Mouse (Mus musculus): ENCODE results near the gene Cobll1. TPM values are rescaled to one million over a fixed set of nuclear protein-coding genes. Genes with fewer than 3 reads are reported as not detected.

Cobll1 gene
- total RNA-seq, 2 experiments from 2014 or later: 0.48 to 2.3 TPM

DNA sequence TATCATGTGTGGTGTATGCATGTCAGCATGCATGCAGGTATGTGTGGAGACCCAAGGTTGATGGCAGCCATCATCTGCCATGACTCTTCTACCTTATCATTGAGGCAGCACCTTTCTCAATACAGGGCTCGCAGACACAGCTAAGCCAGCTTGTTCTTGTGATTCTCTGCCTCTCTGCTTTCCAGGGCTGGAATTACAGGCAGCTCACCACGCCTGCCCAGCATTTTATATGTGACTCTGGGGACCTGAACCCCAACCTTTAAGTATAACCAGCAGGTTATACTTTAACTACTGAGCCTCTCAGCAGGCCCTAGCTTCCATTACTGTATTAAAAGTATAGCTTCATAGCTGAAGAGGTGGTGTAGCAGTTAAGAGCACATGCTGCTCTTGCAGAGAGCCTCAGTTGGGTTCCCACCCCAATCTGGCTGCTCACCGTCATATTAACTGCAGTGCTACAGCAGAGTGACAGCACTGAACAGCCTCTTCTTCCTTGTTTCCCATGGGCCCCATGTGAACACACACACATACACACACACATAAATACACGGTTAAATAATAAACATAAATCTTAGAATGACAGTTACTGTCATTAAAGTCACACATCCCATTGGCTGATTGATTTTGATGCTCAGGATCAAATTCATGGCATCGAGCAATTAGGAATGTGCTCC, 81.1 kb downstream of the Cobll1 start:
- ATAC-seq (ENCODE audit: poor library complexity, severe bottlenecking): no peak

GRCm38 (mm10) chr2:65157325-65157724, 81.9 kb downstream of the Cobll1 start:
- ATAC-seq (ENCODE audit: poor library complexity, severe bottlenecking): no peak

DNA sequence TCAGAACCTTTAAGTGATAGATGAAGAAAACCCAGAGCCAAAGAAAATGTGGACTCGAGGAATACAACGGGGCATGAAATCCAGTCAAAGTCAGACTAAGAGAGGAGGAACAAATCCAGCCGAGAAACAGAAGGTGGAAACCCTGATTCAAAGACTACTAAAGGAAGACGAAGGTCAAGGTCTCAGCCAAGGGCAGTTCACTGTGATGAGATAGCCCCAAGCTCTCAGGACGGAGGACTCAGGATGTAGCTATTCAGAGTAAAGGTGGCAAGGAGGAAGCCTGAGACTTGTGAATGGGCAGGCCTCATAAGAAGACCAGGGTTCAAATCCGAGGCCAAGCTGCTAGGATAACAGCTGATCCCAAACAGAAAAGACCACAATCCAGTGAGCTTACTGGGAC, 90.3 kb downstream of the Cobll1 start:
- no peak for ATAC-seq (ENCODE audit: poor library complexity, severe bottlenecking)

GRCm38 (mm10) chr2:65147431-65147830, 91.8 kb downstream of the Cobll1 start:
- no peak for ATAC-seq (ENCODE audit: poor library complexity, severe bottlenecking)

- peak; percentile 93 for ATAC-seq (ENCODE audit: poor library complexity, severe bottlenecking)
Measured at GRCm38 (mm10) chr2:65145421-65146117, 93.6 kb downstream of the Cobll1 start.

DNA sequence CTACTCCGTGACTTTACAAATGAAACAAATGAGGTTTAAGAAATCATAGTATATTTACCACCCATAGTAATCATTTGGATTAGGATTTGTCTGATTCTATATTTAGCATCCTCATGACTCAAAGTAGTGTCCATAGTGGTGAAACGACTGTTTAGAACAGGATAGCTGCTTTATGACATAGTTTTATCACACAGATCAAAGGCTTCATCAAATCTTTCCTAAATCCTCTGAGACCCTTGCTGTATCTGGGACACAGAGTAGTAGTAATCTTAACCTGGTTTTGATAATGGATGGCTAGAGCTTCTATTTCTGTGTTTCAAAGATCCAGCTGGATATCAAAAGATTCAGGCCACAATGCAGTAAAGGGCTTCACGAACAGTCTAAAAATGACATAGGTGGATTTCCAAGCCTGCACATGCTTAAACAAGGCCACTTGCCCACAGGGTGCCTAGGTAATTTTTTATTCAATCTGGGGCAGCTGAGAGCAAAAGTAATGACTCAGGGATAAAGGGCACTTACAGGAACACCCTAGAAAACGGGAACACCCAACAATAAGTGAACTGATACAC, 98.0 kb downstream of the Cobll1 start:
- no peak for ATAC-seq (ENCODE audit: poor library complexity, severe bottlenecking)

DNA sequence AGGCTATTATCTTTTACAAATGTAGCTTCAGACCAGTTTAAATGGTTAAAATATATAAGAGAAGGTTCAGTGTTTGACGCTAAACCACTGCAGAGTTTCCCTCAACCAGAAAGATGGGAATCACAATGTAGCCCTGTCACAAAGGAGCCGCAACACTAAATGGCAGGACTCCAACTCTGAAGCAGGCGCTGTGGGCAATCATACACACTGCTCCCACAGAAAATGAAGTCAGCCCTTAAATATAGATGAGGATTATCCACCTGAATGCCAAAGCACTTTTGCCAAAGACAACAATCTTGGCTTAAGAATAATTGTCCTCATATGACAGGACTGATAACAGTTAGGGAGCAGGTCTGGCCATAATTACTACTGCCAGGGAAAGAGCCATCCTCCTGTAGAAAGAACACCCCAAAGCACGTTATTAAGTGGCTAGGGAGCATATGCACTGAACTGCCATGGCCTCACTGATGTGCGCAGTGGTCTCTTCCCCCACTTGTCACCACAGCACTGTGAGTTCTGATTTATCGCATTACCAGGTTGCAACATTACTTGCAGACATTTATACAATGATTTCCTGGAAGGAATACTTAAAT, 98.8 kb downstream of the Cobll1 start:
- no peak for ATAC-seq (ENCODE audit: poor library complexity, severe bottlenecking)

DNA sequence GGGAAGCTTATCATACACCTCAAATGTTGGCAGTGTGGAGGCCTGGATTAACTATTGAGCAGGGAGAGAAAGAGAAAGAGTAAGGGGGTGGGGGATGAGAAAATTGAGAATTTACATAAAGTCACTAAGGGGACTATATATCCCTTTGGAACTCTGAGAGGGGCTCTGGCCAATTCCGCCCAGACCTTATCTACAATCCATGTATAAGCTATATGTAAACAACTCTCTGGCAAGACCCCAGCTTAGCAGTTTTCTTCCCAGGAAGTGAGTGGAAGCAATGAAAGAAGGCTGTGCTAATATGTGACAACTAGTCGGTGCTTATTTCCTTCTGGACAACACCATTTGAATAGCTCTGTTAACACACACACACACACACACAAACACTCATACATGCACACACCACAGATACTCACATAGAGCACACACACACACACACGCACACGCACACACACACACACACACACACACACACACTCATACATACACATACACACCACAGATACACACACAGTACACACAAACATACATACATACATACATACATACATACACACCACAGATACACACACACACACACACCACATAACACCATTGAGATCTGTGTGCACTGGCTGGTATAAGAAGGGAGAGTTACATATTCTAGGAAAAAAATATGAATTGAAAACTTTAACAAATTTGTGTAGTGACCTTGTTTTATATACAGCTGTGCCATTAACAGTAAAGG, 99.4 kb downstream of the Cobll1 start:
- ATAC-seq (ENCODE audit: poor library complexity, severe bottlenecking): no peak

GRCm38 (mm10) chr2:65138992-65139391, 100.2 kb downstream of the Cobll1 start:
- ATAC-seq (ENCODE audit: poor library complexity, severe bottlenecking): peak; percentile 66

DNA sequence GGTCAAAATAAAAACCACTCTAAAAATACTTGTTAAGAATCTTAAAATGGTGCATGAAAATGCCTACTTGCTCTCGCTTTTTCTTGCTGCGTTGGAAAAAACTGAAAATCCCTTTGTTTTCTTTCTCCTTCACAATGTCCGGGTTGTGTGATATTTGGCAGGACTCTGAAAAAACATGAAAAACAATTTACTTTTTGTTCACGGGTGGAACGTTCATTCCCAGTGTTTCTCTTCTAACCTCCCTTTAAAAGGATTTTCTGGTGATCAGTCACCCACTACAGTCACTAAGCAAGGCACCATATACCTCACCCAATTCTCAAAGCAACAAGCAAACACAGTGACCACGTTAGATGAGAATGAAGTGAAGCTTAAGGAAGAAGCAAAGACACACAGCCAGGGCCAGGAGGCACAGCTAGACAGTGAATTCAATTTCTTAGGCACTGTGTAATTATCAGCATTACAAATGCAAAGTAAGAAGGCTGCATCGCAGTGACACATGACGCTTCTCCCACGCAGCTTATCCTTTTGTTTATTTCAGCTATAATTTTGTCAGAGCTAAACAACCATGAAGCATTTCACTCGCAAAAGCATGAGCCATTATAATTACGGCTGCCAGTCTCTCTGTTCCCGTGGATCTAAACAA, 112.9 kb downstream of the Cobll1 start:
- ATAC-seq (ENCODE audit: poor library complexity, severe bottlenecking): no peak

DNA sequence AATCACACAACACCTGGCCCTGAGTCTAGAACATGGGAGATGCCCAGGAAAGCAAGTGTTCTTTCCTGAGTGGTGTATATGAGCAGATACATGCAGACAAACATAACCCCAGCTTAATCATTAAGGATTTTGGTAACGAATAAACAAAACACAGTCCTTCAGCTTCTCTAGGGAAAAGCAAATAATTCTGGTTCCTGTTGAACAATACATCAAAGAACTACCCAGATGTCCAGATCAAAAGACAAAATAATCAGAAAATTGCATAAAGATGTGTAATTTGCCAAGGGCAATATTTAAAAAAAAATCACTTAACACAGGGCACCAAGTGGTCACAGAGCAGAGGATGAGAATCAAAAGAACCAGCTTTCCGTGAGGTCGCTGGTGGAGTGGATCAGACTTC, 115.5 kb downstream of the Cobll1 start:
- ATAC-seq (ENCODE audit: poor library complexity, severe bottlenecking): no peak

GRCm38 (mm10) chr2:65121435-65121834, 117.8 kb downstream of the Cobll1 start:
- peak; percentile 70 for ATAC-seq (ENCODE audit: poor library complexity, severe bottlenecking)

DNA sequence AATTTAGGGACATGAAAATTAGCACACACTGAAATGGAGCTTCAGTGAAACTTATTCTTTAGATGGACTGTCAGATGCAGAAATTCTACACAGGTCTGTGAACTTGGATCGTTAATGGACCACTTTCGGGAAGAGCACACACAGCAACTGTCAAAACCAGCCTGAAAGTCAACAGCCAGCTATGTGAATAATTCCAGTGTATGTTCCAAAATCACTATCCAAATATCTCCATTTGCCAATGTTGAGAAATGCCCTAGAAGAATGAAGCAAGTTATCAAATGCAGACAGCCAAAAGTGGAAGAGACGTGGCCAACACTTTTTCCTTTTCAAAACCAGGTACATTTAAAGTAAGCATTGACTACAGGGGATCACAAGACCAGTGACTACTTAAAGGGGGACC, 118.2 kb downstream of the Cobll1 start:
- ATAC-seq (ENCODE audit: poor library complexity, severe bottlenecking): no peak

DNA sequence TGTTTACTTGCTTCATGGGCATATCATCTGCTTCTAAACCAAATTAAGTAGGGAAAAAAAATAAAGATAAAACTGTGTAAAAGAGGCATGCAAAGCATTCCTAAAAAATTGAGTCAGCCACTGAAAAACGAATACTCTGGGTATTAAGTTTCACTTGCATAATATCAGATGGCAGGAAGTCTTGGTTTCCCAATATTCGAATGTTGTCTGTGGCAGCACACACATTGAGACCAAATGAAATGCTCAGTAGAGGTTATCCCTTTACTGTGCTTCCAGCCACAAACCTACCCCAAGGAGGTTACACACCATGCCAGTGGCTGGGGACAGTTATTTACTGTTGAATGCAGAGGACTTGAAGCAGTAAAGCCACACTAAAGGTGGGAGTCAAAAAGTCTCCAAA, 119.1 kb downstream of the Cobll1 start:
- peak; percentile 39; the same call in 1 of the 2 replicates for ATAC-seq (ENCODE audit: poor library complexity, severe bottlenecking)

DNA sequence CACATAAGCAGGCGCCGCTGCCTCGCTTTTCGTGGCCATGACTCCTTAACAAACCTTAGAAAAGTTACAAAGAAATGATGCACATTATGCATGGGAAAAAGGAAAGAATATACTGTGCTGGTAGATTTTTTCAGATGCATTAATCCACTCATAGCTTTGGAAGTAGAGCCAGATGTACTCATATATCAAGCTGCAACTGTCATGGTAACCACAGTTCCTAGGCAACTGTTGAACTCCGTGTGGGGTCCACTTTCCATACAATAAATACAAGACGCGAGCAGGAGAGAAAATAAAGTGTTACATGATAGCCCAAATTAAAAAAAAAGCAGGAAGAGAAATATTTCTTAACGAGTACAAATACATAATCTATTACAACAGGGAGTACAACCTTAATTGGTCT, 119.5 kb downstream of the Cobll1 start:
- no peak for ATAC-seq (ENCODE audit: poor library complexity, severe bottlenecking)

DNA sequence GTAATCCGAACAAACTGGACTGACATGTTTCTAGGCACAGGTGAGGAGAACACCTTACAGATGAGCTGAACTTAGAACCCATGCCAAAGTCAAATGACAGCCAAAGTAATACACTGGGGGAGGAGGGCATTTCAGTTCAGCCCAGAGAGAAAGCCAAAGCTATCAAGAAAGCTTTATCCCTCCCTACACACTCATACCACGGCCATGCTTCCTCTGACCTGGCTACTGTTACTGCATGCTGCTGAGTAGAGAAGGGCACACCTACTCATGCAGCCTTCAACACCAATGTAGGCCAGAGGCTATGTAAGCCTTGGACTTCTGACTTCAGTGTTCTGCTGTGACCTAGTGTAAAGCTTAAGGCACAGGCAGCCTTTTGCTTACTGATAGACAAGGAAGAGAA, 120.1 kb downstream of the Cobll1 start:
- no peak for ATAC-seq (ENCODE audit: poor library complexity, severe bottlenecking)

GRCm38 (mm10) chr2:65117859-65118258, 121.3 kb downstream of the Cobll1 start:
- ATAC-seq (ENCODE audit: poor library complexity, severe bottlenecking): no peak

DNA sequence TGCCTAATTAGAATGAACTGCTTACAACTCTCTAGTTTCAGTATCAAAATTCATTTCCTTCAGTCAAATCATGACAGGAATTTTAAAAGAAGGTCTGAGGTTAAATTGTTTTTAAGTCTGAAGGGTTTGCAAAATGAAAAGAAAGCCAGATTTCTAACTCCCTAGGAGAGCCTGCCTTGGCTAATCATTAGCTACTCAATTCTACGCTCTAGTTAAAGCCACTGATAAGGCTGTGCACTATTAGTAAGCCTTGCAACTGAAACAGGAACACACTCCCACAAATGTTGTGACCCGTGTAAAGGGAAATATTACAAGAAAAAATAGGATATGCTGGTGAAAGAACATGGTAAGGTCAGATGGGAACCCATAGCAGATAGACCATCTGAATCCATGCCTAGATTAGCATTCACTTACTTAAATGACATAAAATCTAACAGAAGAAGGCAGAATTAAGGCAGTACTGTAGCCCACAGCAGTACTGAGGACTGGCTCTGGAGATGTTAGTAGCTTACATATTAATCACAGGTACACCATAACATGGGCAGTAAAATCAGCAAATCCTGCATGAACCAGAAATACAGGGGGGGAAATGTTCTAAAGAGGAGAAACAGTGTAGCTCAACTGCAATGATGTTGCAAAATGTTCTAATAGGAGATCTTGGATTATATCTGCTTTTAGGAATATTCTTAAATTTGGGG, 122.6 kb downstream of the Cobll1 start:
- ATAC-seq (ENCODE audit: poor library complexity, severe bottlenecking): peak; percentile 28; the same call in 1 of the 2 replicates

DNA sequence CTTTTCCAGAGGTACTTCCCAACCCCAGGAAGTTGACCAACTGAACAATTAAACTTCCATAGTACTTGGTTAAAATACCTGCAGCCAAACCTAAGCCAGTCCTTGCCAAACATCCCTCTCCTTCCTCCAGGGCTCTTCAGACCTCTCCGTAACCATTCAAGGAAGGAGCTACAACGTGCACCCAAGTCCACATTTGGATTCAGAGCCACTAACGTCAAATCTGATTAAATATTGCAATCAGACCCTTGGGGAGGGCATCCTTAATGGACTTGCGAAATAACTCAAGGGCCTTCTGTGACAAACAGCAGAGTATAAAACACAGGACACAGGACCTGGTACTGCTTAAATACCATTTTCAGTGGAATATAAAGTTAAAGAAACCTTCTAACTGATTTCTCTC, 126.0 kb downstream of the Cobll1 start:
- no peak for ATAC-seq (ENCODE audit: poor library complexity, severe bottlenecking)

DNA sequence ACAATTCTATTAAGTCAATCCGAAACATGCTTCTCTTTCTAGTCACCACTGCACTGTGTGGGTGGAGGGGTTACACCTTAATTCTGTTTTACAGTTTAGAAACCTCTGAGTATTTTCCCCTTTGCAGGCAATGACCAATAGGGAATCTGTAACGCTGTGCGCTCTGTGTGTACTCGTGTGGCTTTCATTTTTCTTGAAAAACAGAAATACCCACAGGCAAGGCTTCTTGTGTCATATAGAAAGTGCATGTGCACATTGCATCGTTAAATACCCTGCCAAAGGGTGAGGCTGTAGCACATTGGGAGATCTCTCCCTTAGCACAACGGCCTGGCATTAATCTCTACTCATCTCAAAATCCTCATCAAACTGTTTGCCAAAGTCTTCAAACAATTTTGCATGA, 134.6 kb downstream of the Cobll1 start:
- ATAC-seq (ENCODE audit: poor library complexity, severe bottlenecking): peak; percentile 13; the same call in 1 of the 2 replicates

Data from megakaryocyte, adult 5-6 weeks (primary cell).